Mouse (Mus musculus): ENCODE data around the gene Lrrc47.

Lrrc47 gene

GRCm38 (mm10) chr4:154023754-154024601 lies 12.4 kb downstream of the Lrrc47 start:
- no peak for DNase-seq (ENCODE audit: low spot score in 2 of 2)

GRCm38 (mm10) chr4:154024729-154025521 lies 13.4 kb downstream of the Lrrc47 start:
- DNase-seq (ENCODE audit: low spot score in 2 of 2) = no peak

DNA sequence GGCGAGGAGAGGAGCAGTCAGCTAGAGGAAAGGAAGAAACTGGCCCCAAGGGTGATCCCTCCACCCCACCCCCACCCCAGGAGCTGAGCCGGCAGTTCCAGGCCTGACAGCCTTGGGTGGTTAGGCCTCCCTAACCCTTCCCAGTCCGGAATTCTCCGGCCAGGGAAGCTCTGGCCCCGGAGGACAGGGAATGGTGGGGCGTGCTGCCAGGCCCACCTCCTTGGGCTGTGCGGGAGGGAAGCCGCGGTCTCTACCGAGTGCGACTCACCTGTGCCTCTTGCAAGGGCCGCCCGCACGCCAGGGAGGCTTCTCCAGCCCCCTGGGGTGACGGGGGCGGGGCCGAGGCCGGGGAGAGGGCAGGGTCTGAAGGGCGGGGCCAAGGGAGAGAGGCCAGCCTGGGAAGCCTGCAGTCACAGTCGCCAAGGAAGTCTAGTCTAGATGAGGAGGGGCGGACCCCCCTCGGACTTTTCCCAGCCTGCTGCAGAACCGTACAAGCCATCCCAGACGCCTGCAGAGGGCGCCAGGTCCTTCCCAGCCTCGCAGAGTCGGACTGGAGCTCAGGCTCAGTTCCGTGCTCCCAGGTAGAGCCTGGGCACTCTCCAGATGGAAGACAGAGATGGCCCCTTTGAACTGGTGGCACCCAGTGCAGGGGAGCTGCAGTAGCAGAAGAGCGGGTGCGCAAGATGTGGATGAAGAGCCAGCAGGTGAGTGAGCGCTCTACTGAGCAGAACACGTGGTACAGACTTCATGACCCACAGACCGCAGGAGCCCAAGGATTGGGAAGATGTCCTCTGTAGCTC lies 14.3 kb downstream of the Lrrc47 start, which contains the start of gene Smim1:
Gene Smim1 (minus strand): TSS at position 590 of the 800 bp plus-strand sequence.
- peak in 1 of 2 experiments; percentile 18 for DNase-seq (ENCODE audit: low spot score in 2 of 2)

GRCm38 (mm10) chr4:154026441-154026761 lies 14.9 kb downstream of the Lrrc47 start:
- no peak for DNase-seq (ENCODE audit: low spot score in 2 of 2)

DNA sequence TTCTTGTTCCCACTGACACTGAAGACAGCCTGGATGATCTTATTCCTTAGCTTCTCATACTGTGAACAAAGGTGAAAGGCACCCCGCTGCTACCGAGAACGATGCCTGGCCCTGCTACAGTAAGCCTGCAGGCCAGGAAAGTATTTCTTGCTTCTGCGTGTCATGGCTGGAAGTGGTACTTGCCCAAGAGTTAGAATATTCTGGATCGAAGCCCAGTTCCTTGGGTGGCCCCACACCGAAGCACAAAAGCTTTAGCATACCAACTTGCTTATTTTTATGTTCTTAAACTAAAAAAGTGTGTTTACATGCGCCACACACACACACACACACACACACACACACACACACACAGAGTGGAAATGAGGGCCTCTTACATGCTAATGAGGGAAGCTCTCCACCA lies 16.5 kb downstream of the Lrrc47 start:
- DNase-seq (ENCODE audit: low spot score in 2 of 2) = no peak

GRCm38 (mm10) chr4:154028646-154029045 lies 17.1 kb downstream of the Lrrc47 start:
- DNase-seq (ENCODE audit: low spot score in 2 of 2) = no peak

- no peak for DNase-seq (ENCODE audit: low spot score in 2 of 2)
Observed at GRCm38 (mm10) chr4:154037123-154037522, 25.6 kb downstream of the Lrrc47 start.

GRCm38 (mm10) chr4:154042577-154042976 lies 31.0 kb downstream of the Lrrc47 start, which contains the start of gene Ccdc27:
Gene Ccdc27, minus strand, starts transcription at chr4:154042677.
- no peak for DNase-seq (ENCODE audit: low spot score in 2 of 2)

GRCm38 (mm10) chr4:154045837-154046236 lies 34.3 kb downstream of the Lrrc47 start:
- no peak for DNase-seq (ENCODE audit: low spot score in 2 of 2)

DNA sequence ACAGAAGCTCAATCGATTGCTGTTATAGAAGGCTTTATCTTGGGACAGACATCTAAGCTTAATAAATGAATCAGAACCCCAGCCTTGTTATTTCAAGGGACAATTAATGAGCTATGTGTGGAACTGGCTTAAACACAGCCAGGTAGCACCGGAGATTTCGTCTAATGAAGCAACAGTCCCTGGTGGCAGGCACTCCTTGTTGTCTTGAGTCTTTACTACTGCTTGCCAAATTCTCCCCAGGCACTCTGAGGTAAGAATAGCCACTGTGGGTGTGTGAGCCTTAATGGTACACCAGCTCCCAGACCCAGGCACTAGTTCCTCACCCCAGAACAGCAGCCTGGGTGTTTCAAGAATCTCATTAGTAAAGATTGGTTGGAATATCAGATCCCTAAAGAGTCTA lies 39.9 kb downstream of the Lrrc47 start:
- no peak for DNase-seq (ENCODE audit: low spot score in 2 of 2)

DNA sequence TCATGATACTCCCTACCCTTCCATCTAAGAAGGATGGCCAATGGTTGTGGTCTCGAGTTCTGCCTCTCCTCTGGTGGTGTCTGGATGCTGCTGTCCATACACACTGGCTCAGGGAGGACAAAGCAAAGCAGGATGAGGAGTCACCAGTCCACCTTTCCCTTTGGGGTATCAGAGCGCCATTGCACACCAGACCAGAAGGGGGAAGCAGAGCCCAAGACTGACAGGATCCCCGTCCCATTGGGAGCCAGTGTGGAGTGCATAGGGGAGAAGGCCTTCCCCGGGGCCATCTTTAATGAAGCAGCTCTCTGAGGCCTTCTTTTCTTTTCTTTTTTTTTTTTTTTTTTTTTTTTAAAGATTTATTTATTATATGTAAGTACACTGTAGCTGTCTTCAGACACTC lies 41.5 kb downstream of the Lrrc47 start:
- no peak for DNase-seq (ENCODE audit: low spot score in 2 of 2)

GRCm38 (mm10) chr4:154055482-154055881 lies 44.0 kb downstream of the Lrrc47 start:
- DNase-seq (ENCODE audit: low spot score in 2 of 2) = no peak

DNA sequence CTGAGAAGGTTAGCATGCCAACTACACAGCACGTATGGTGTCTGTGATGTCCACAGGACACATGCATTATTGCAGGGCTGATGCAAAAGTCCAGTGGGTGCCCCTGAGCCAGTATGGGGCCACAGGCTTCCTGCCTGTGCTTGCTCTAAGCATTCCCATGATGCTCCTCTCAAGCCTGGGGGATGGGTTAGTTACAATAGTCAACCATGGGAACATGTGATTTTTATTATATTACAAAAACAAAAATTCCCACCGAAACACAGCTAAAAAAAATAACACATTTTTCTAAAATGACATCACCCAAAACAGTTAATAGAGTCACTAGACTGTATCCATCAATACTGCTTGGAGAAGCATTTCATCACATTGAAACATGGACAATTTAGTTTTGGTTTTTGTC lies 44.5 kb downstream of the Lrrc47 start:
- no peak for DNase-seq (ENCODE audit: low spot score in 2 of 2)

DNA sequence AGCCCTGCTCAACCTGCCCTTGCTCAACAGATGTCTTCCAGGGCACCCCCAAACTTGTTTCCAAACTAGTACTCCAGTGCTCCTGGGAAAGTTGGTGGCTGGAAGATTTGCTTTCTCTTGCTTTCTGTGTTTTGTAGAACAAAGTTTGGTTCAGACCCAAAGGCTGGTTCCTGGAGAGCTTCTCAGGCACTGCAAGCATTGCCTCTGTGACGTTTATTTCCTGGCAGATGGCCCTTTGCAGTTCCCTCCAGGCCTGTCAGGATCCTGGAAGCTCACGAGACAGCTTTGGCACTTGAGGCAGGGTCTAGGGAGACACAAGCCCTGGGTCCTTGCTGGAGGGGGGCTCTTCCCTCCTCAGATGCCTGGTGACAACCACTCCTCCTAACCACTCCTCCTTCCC lies 45.1 kb downstream of the Lrrc47 start:
- no peak for DNase-seq (ENCODE audit: low spot score in 2 of 2)

GRCm38 (mm10) chr4:154057696-154058095 lies 46.2 kb downstream of the Lrrc47 start:
- no peak for DNase-seq (ENCODE audit: low spot score in 2 of 2)

GRCm38 (mm10) chr4:154064827-154065773 lies 53.6 kb downstream of the Lrrc47 start:
- no peak for DNase-seq (ENCODE audit: low spot score in 2 of 2)

DNA sequence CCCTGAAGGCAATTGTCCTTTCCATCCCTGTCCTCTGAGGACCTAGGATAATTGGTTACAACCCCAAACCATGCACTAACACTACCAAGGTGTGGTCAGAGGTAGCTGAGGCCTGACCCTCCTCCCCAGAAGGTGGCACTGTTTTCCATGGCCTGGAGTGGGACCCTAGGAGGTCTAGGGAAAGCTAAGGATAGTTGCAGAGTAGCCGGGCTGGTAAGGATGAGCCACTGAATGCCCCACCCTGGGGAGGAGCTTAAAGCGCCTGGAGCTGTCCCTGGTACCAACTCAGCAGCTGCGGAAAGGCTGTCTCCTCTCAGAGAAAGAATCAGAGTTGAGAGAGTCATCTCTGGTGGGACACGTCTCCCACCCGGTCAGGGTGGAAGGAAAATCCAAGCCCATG lies 59.4 kb downstream of the Lrrc47 start:
- DNase-seq (ENCODE audit: low spot score in 2 of 2) = no peak

Measured in thymus, postnatal 10 days (tissue).